Mouse (Mus musculus) heart, embryonic 15.5 days (tissue): ENCODE results near the gene Tex101. TPM values are rescaled to one million over a fixed set of nuclear protein-coding genes. Genes with fewer than 3 reads are reported as not detected.

ENCODE experiments used
- ATAC-seq: fragments of 200-750 bp; cut with Nextera tagmentation; replicated peaks from 2 replicates; pipeline ENCODE4 v1.8.0; 2017; ENCODE audit warnings: low read depth, moderate TSS enrichment; ENCODE audit not compliant: insufficient number of reproducible peaks, insufficient read depth, low FRiP score
- H3K27ac ChIP-seq: fragments of 300-500 bp; sonication (generic); 2 replicates; pipeline ENCODE4 v1.5.1; 2015; ENCODE audit warnings: mild to moderate bottlenecking, inconsistent platforms
- H3K27me3 ChIP-seq: fragments of 300-500 bp; sonication (generic); 2 replicates; pipeline ENCODE4 v1.6.1; 2015; ENCODE audit warnings: inconsistent platforms
- H3K36me3 ChIP-seq: fragments of 300-500 bp; sonication (generic); 2 replicates; pipeline ENCODE4 v1.6.1; 2015; ENCODE audit warnings: mild to moderate bottlenecking, inconsistent platforms
- H3K4me1 ChIP-seq: fragments of 300-500 bp; sonication (generic); replicated peaks from 2 replicates; pipeline ENCODE4 v1.6.1; 2015; ENCODE audit warnings: inconsistent platforms
- H3K4me2 ChIP-seq: fragments of 300-500 bp; sonication (generic); 2 replicates; pipeline ENCODE4 v1.6.1; 2015; ENCODE audit warnings: inconsistent platforms, mild to moderate bottlenecking, moderate library complexity
- H3K4me3 ChIP-seq: fragments of 300-500 bp; sonication (generic); 2 replicates; pipeline ENCODE4 v1.5.1; 2015; ENCODE audit warnings: mild to moderate bottlenecking, inconsistent platforms
- H3K9ac ChIP-seq: fragments of 300-500 bp; sonication (generic); 2 replicates; pipeline ENCODE4 v1.6.1; 2015; ENCODE audit warnings: mild to moderate bottlenecking, inconsistent platforms
- H3K9me3 ChIP-seq: fragments of 300-500 bp; sonication (generic); replicated peaks from 2 replicates; pipeline ENCODE4 v1.6.1; 2016; ENCODE audit warnings: inconsistent platforms
- WGBS: fragments of 180-500 bp; shearing (Covaris S2); methylation state at CpG from one replicate; pipeline ENCODE4 v1.1.7; 2015; ENCODE audit warnings: mixed read lengths; 5-methylcytosine and 5-hydroxymethylcytosine counted together
- polyA plus RNA-seq: library from polyadenylated mRNA; unstranded; fragments of >200 nt; fragmentation: Nextera tagmentation; extraction: Ambion mirVana; gene quantifications from 2 replicates; pipeline ENCODE4 v1.2.1, GENCODE M21; 2015

Gene Tex101
- polyA plus RNA-seq, 1 experiment from 2014 or later = not detected

GRCm38 (mm10) chr7:24661118-24661904 lies 15.2 kb downstream of the Tex101 start:
- Histone ChIP-seq H3K4me1 (no peaks in the 10 kb centered on the region), H3K9me3 (no peaks in the 10 kb centered on the region), H3K9ac (no peak overlapping the region), H3K27ac (no peak overlapping the region), H3K4me2 (no peak overlapping the region), H3K4me3 (no peak overlapping the region), H3K36me3 (no peaks in the 10 kb centered on the region), H3K27me3 (no peaks in the 10 kb centered on the region)
- no peak for ATAC-seq
- 52% methylated on average over 17 of the region's 17 CpGs for WGBS

- no peak overlapping the region for H3K9ac ChIP-seq
- 53% methylated on average over 12 of the region's 12 CpGs for WGBS
Measured at GRCm38 (mm10) chr7:24659737-24660357, 16.6 kb downstream of the Tex101 start.

DNA sequence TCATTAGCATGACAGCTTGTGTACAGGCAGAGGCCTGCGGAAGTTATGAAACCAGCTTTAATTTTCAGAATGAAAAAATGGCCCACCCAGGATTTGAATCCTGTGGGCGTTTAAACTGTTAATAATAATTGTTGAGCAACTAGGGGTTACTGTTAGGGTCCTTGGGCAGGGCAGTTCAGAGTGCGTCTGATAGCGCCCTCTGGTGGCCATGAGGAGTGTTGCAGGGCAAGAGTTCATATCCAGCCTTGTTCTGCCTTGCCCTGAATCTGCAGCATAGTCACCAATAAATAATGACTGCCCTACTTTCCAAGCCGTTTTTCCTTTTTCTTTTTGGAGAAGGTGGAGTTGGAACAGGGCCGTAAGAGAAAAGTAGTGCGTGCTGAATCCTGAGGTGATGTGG lies 22.8 kb downstream of the Tex101 start:
- Histone ChIP-seq H3K27ac (no peak overlapping the region), H3K4me2 (no peak overlapping the region), H3K27me3 (no peaks in the 10 kb centered on the region), H3K4me3 (no peak overlapping the region), H3K9me3 (no peaks in the 10 kb centered on the region), H3K9ac (no peak overlapping the region), H3K36me3 (no peaks in the 10 kb centered on the region), H3K4me1 (no peaks in the 10 kb centered on the region)
- 19% methylated on average over 7 of the region's 7 CpGs for WGBS
- no peak for ATAC-seq

More at GRCm38 (mm10) chr7:24659737-24660357, 16.6 kb downstream of the Tex101 start:
- Histone ChIP-seq H3K27ac (no peak overlapping the region), H3K4me3 (no peak overlapping the region), H3K27me3 (no peaks in the 10 kb centered on the region), H3K36me3 (no peaks in the 10 kb centered on the region), H3K9me3 (no peaks in the 10 kb centered on the region), H3K4me1 (no peaks in the 10 kb centered on the region), H3K4me2 (no peak overlapping the region)
- no peak for ATAC-seq

- H3K27me3 ChIP-seq = peaks cover 16% of the 10 kb centered on the region
- H3K27ac ChIP-seq = no peak overlapping the region
- 69% methylated on average over 7 of the region's 7 CpGs for whole genome bisulfite sequencing
- no peaks in the 10 kb centered on the region for H3K9me3 ChIP-seq
- H3K4me1 ChIP-seq = no peaks in the 10 kb centered on the region
- H3K9ac ChIP-seq = no peak overlapping the region
- no peak for ATAC-seq
- H3K4me3 ChIP-seq = no peak overlapping the region
- no peak overlapping the region for H3K4me2 ChIP-seq
- H3K36me3 ChIP-seq = no peaks in the 10 kb centered on the region
Measured at GRCm38 (mm10) chr7:24646486-24646885, 30.0 kb downstream of the Tex101 start.

- ATAC-seq = no peak
- no peak overlapping the region for H3K27ac ChIP-seq
- no peak overlapping the region for H3K4me2 ChIP-seq
- no peak overlapping the region for H3K4me3 ChIP-seq
- WGBS = 69% methylated on average over 7 of the region's 7 CpGs
- no peaks in the 10 kb centered on the region for H3K4me1 ChIP-seq
- peaks cover 31% of the 10 kb centered on the region for H3K27me3 ChIP-seq
- no peaks in the 10 kb centered on the region for H3K9me3 ChIP-seq
- no peaks in the 10 kb centered on the region for H3K36me3 ChIP-seq
- no peak overlapping the region for H3K9ac ChIP-seq
Measured at GRCm38 (mm10) chr7:24644996-24645395, 31.5 kb downstream of the Tex101 start.

DNA sequence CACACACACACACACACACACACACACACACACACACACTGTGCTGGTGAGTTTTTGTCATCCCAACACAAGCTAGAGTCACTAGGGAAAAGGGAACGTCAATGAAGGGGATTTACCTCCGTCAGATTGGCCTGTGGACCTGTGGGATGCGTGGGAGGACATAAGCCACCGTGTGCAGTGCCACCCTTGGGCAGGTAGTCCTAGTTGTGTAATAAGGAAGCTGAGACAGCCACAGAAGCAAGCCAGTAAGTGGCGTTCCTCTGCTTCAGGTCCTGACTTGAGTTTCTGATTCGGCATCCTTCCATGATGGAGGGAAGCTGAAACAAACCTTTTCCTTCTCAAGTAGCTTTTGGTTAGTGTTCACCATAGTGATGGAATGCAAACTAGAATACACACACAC lies 32.0 kb downstream of the Tex101 start:
- no peaks in the 10 kb centered on the region for H3K4me1 ChIP-seq
- H3K36me3 ChIP-seq = no peaks in the 10 kb centered on the region
- no peak overlapping the region for H3K4me2 ChIP-seq
- no peak overlapping the region for H3K4me3 ChIP-seq
- H3K27ac ChIP-seq = no peak overlapping the region
- H3K9ac ChIP-seq = no peak overlapping the region
- 82% methylated on average over 6 of the region's 6 CpGs for WGBS
- H3K27me3 ChIP-seq = peaks cover 36% of the 10 kb centered on the region
- no peaks in the 10 kb centered on the region for H3K9me3 ChIP-seq
- no peak for ATAC-seq

GRCm38 (mm10) chr7:24642491-24642890 lies 34.0 kb downstream of the Tex101 start:
- no peak for ATAC-seq
- 5% methylated on average over 9 of the region's 9 CpGs for WGBS
- Histone ChIP-seq H3K36me3 (no peaks in the 10 kb centered on the region), H3K4me1 (peaks cover 11% of the 10 kb centered on the region), H3K27me3 (peaks cover 56% of the 10 kb centered on the region), H3K9me3 (no peaks in the 10 kb centered on the region), H3K4me3 (no peak overlapping the region), H3K4me2 (no peak overlapping the region), H3K9ac (no peak overlapping the region), H3K27ac (no peak overlapping the region)

DNA sequence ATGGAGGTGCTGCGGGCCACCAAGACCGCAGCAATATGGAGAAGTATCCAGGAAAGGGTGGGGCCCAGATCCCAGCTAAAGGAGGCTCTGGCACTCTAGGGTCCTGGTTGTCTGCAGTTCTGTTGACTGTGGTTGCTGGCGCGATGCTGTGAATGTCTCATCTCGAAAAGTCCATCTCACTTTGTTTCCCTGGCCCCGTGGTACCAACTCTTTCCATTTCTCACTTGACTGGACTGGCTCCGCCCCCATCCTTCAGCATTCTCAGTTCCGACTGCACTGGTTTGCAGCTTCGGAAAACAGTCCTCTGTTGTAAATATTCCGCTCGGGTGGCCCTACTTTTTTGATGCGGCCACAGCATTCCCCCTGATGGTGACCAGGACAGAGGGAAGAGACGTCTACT lies 36.0 kb downstream of the Tex101 start:
- 69% methylated on average over 13 of the region's 13 CpGs for WGBS
- H3K9ac ChIP-seq = no peak overlapping the region
- H3K4me1 ChIP-seq = peaks cover 11% of the 10 kb centered on the region
- H3K4me3 ChIP-seq = no peak overlapping the region
- H3K27me3 ChIP-seq = peaks cover 76% of the 10 kb centered on the region
- H3K36me3 ChIP-seq = no peaks in the 10 kb centered on the region
- H3K4me2 ChIP-seq = no peak overlapping the region
- no peak for ATAC-seq
- no peaks in the 10 kb centered on the region for H3K9me3 ChIP-seq
- no peak overlapping the region for H3K27ac ChIP-seq

- H3K36me3 ChIP-seq = no peaks in the 10 kb centered on the region
- H3K4me3 ChIP-seq = peak overlapping the region; percentile 42
- H3K9me3 ChIP-seq = no peaks in the 10 kb centered on the region
- H3K9ac ChIP-seq = peak overlapping the region; percentile 19; the same call in 1 of the 2 replicates
- H3K4me2 ChIP-seq = peak overlapping the region; percentile 74
- WGBS = 4% methylated on average over 35 of the region's 35 CpGs
- no peak; the same call in 1 of the 2 replicates for ATAC-seq
- H3K4me1 ChIP-seq = peaks cover 11% of the 10 kb centered on the region
- no peak overlapping the region for H3K27ac ChIP-seq
- peaks cover 83% of the 10 kb centered on the region for H3K27me3 ChIP-seq
Measured at GRCm38 (mm10) chr7:24638026-24638856, 38.2 kb downstream of the Tex101 start.

GRCm38 (mm10) chr7:24637046-24637445 lies 39.4 kb downstream of the Tex101 start:
- H3K27me3 ChIP-seq = peaks cover 73% of the 10 kb centered on the region
- H3K4me1 ChIP-seq = peaks cover 11% of the 10 kb centered on the region
- H3K4me2 ChIP-seq = no peak overlapping the region
- H3K27ac ChIP-seq = no peak overlapping the region
- no peak for ATAC-seq
- 3% methylated on average over 18 of the region's 18 CpGs for WGBS
- H3K9ac ChIP-seq = no peak overlapping the region
- H3K36me3 ChIP-seq = no peaks in the 10 kb centered on the region
- H3K9me3 ChIP-seq = no peaks in the 10 kb centered on the region
- H3K4me3 ChIP-seq = no peak overlapping the region; the same call in 1 of the 2 replicates

- Histone ChIP-seq H3K9ac (no peak within 1 kb of the TSS), H3K4me1 (peaks cover 11% of the 10 kb centered on the region), H3K27ac (no peak within 1 kb of the TSS), H3K4me2 (no peak within 1 kb of the TSS), H3K4me3 (no peak within 1 kb of the TSS; the same call in 1 of the 2 replicates), H3K9me3 (no peaks in the 10 kb centered on the region), H3K36me3 (no peaks in the 10 kb centered on the region), H3K27me3 (peaks cover 67% of the 10 kb centered on the region)
- WGBS = 20% methylated on average over 15 of the region's 15 CpGs
- ATAC-seq = no peak
Measured at GRCm38 (mm10) chr7:24636264-24636663, 40.2 kb downstream of the Tex101 start, which contains the start of gene Lypd3. TSS of gene Lypd3 (plus strand) at chr7:24636550.
